Mouse (Mus musculus) forebrain, postnatal 0 days (tissue): ENCODE measurements around the gene Hoxa7. TPM values are rescaled to one million over a fixed set of nuclear protein-coding genes. Genes with fewer than 3 reads are reported as not detected.

Experiments used
- ATAC-seq: fragments of 200-750 bp; cut with Nextera tagmentation; 2 replicates; pipeline ENCODE4 v1.8.0; 2017; ENCODE audit warnings: mild to moderate bottlenecking, moderate library complexity
- DNase-seq: peaks from one replicate; pipeline ENCODE4 v3.0.0-alpha.2; 2015
- H3K27ac ChIP-seq: fragments of 300-500 bp; sonication (generic); 2 replicates; pipeline ENCODE4 v1.5.1; 2014; ENCODE audit warnings: low read depth, mild to moderate bottlenecking, antibody characterized with exemption, low read length, moderate library complexity, mixed read lengths
- H3K27me3 ChIP-seq: fragments of 300-500 bp; sonication (generic); 2 replicates; pipeline ENCODE4 v1.6.1; 2014; ENCODE audit warnings: mild to moderate bottlenecking, low read length, mixed read lengths; ENCODE audit not compliant: insufficient read depth
- H3K36me3 ChIP-seq: fragments of 300-500 bp; sonication (generic); 2 replicates; pipeline ENCODE4 v1.6.1; 2014; ENCODE audit warnings: mild to moderate bottlenecking, moderate library complexity; ENCODE audit not compliant: insufficient read depth
- H3K4me1 ChIP-seq: fragments of 300-500 bp; sonication (generic); 2 replicates; pipeline ENCODE4 v1.6.1; 2014; ENCODE audit warnings: antibody characterized with exemption; ENCODE audit not compliant: insufficient read depth
- H3K4me2 ChIP-seq: fragments of 300-500 bp; sonication (generic); 2 replicates; pipeline ENCODE4 v1.6.1; 2014; ENCODE audit warnings: low read depth, mild to moderate bottlenecking, moderate library complexity
- H3K4me3 ChIP-seq: fragments of 300-500 bp; sonication (generic); 2 replicates; pipeline ENCODE4 v1.5.1; 2014; ENCODE audit warnings: low read depth, low read length, mixed read lengths
- H3K9ac ChIP-seq: fragments of 300-500 bp; sonication (generic); 2 replicates; pipeline ENCODE4 v1.6.1; 2014; ENCODE audit warnings: mild to moderate bottlenecking
- H3K9me3 ChIP-seq: fragments of 300-500 bp; sonication (generic); 2 replicates; pipeline ENCODE4 v1.6.1; 2016; ENCODE audit warnings: low read length
- CTCF ChIP-seq: sonication (generic); IDR thresholded peaks from 2 replicates; pipeline ENCODE4 v1.5.1; 2016; ENCODE audit warnings: antibody characterized with exemption, control low read depth, low read depth
- WGBS: fragments of 180-500 bp; shearing (Covaris S2); extraction: QIAGEN DNeasy Blood & Tissue Kit; methylation state at CpG from one replicate; pipeline ENCODE4 v1.1.7; 2014; 5-methylcytosine and 5-hydroxymethylcytosine counted together
- polyA plus RNA-seq: library from polyadenylated mRNA; unstranded; fragments of >200 nt; fragmentation: Nextera tagmentation; extraction: Ambion mirVana; gene quantifications from 2 replicates; pipeline ENCODE4 v1.2.1, GENCODE M21; 2015
- total RNA-seq: library from RNA; depleted of rRNA; stranded (reverse); fragments of >200 nt; gene quantifications from 2 replicates; pipeline ENCODE4 v1.2.3, GENCODE M21; 2014

Gene Hoxa7
- total and polyA plus RNA-seq, 2 experiments from 2014 or later, result not detected

GRCm38 (mm10) chr6:52252016-52252774, 30.5 kb upstream of the Hoxa7 start:
- H3K27ac ChIP-seq, result no peak overlapping the region
- no peaks in the 10 kb centered on the region for H3K4me1 ChIP-seq
- H3K36me3 ChIP-seq, result no peaks in the 10 kb centered on the region
- no peak for DNase-seq
- no peak for ATAC-seq
- H3K9me3 ChIP-seq, result no peaks in the 10 kb centered on the region
- WGBS, result 2% methylated on average over 24 of the region's 24 CpGs
- TF ChIP-seq CTCF, result no peak
- no peak overlapping the region for H3K4me2 ChIP-seq
- peaks cover 92% of the 10 kb centered on the region for H3K27me3 ChIP-seq
- H3K4me3 ChIP-seq, result no peak overlapping the region
- no peak overlapping the region for H3K9ac ChIP-seq

GRCm38 (mm10) chr6:52251177-52251879, 29.7 kb upstream of the Hoxa7 start:
- H3K4me2 ChIP-seq, result no peak overlapping the region
- DNase-seq, result no peak
- TF ChIP-seq CTCF, result no peak
- 13% methylated on average over 7 of the region's 7 CpGs for WGBS
- H3K4me1 ChIP-seq, result no peaks in the 10 kb centered on the region
- H3K9ac ChIP-seq, result no peak overlapping the region
- ATAC-seq, result no peak
- H3K27me3 ChIP-seq, result peaks cover 93% of the 10 kb centered on the region
- H3K36me3 ChIP-seq, result no peaks in the 10 kb centered on the region
- no peaks in the 10 kb centered on the region for H3K9me3 ChIP-seq
- no peak overlapping the region for H3K4me3 ChIP-seq
- no peak overlapping the region for H3K27ac ChIP-seq

DNA sequence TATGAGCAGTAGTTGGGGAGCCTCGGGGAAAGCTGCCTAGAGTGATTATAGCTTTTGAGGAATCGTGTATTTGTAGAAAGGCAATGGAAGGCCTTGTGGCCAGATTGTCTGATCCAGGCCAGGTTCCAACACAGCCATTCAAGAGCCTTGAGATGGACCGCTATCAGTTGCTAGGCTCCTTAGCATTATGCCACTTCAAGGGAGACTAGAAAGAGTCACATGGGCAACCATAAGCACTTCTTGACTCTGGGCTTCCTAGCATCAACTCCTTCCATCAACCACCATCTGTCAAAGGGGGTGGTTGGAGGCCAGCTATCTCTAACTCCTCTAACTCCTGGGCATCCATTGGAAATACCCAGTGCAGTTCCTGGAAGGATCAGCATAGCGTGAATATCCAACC, 28.2 kb upstream of the Hoxa7 start:
- DNase-seq (no peak), ATAC-seq (no peak)

GRCm38 (mm10) chr6:52249415-52249738, 27.7 kb upstream of the Hoxa7 start:
- Histone ChIP-seq H3K4me1 (no peaks in the 10 kb centered on the region), H3K4me2 (no peak overlapping the region), H3K27me3 (peaks cover 94% of the 10 kb centered on the region), H3K4me3 (no peak overlapping the region), H3K9me3 (no peaks in the 10 kb centered on the region), H3K36me3 (no peaks in the 10 kb centered on the region), H3K9ac (no peak overlapping the region), H3K27ac (no peak overlapping the region)
- WGBS, result 2% methylated on average over 16 of the region's 16 CpGs
- ATAC-seq, result no peak
- no peak for TF ChIP-seq CTCF
- DNase-seq, result no peak

More for the DNA sequence above, 28.2 kb upstream of the Hoxa7 start:
- Histone ChIP-seq H3K4me1 (no peaks in the 10 kb centered on the region), H3K9ac (no peak overlapping the region), H3K36me3 (no peaks in the 10 kb centered on the region), H3K27ac (no peak overlapping the region), H3K4me2 (no peak overlapping the region), H3K27me3 (peaks cover 93% of the 10 kb centered on the region), H3K9me3 (no peaks in the 10 kb centered on the region), H3K4me3 (no peak overlapping the region)
- TF ChIP-seq CTCF, result no peak
- WGBS, result 2% methylated on average over 4 of the region's 4 CpGs

DNA sequence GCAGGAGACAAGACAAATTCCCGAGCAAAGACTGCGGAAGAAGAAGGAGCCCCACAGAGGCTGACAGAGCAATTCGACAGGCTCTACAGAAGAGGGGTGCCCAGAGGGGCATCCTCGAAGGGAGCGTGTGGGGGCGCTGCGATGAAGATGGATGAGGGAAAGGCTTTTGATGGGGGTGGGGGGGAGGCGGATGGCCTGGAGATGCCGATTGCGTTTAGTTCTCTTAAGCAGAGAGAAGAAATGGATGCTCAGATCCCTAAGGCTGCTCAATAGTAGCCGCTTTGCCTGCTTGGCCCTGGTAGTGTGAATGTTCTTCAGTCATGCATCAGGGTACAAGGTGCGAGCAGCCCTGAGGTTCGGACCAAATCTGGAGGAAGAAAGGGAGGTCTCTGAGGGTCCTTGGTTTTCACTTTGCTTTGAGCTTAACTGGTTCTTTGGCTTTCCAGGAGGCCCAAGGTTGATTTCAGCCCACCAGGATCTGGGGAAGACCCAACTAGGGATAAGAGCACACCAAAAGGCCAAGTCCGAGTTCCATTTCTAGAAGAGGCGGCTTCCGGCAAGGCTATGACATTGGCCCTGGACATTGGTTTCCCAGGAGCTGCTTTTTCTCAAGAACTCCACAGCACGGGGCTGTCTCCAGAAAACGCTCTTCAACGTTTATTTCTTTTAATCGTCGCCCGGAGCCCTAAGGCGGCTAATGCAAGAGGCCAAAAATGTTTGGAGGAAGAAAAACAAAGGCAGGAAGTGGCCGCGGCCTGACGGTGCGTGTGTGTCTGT, 27.2 kb upstream of the Hoxa7 start:
- Histone ChIP-seq H3K27me3 (peaks cover 95% of the 10 kb centered on the region), H3K27ac (no peak overlapping the region), H3K9me3 (no peaks in the 10 kb centered on the region), H3K36me3 (no peaks in the 10 kb centered on the region), H3K4me1 (no peaks in the 10 kb centered on the region), H3K4me2 (no peak overlapping the region), H3K4me3 (no peak overlapping the region), H3K9ac (no peak overlapping the region)
- ATAC-seq (no peak), DNase-seq (no peak)
- WGBS, result 3% methylated on average over 27 of the region's 27 CpGs
- TF ChIP-seq CTCF, result no peak

GRCm38 (mm10) chr6:52247766-52248637, 26.3 kb upstream of the Hoxa7 start:
- no peaks in the 10 kb centered on the region for H3K4me1 ChIP-seq
- no peak overlapping the region for H3K4me3 ChIP-seq
- TF ChIP-seq CTCF, result no peak
- H3K27ac ChIP-seq, result no peak overlapping the region
- H3K9ac ChIP-seq, result no peak overlapping the region
- WGBS, result 3% methylated on average over 23 of the region's 23 CpGs
- ATAC-seq (no peak), DNase-seq (no peak)
- no peaks in the 10 kb centered on the region for H3K36me3 ChIP-seq
- H3K27me3 ChIP-seq, result peaks cover 95% of the 10 kb centered on the region
- H3K4me2 ChIP-seq, result no peak overlapping the region
- no peaks in the 10 kb centered on the region for H3K9me3 ChIP-seq
